Mouse (Mus musculus) hindbrain, embryonic 13.5 days (tissue): ENCODE data around the gene Jazf1. TPM values are rescaled to one million over a fixed set of nuclear protein-coding genes. Genes with fewer than 3 reads are reported as not detected.

Experiments used
- ATAC-seq: fragments of 200-750 bp; cut with Nextera tagmentation; 2 replicates; pipeline ENCODE4 v1.8.0; 2017; ENCODE audit warnings: moderate TSS enrichment; ENCODE audit not compliant: low FRiP score
- H3K27ac ChIP-seq: fragments of 300-500 bp; sonication (generic); 2 replicates; pipeline ENCODE4 v1.5.1; 2015; ENCODE audit warnings: inconsistent platforms, mild to moderate bottlenecking, moderate library complexity
- H3K27me3 ChIP-seq: fragments of 300-500 bp; sonication (generic); 2 replicates; pipeline ENCODE4 v1.6.1; 2015; ENCODE audit warnings: mild to moderate bottlenecking, inconsistent platforms
- H3K36me3 ChIP-seq: fragments of 300-500 bp; sonication (generic); 2 replicates; pipeline ENCODE4 v1.6.1; 2015; ENCODE audit warnings: mild to moderate bottlenecking, inconsistent platforms
- H3K4me1 ChIP-seq: fragments of 300-500 bp; sonication (generic); replicated peaks from 2 replicates; pipeline ENCODE4 v1.6.1; 2015; ENCODE audit warnings: inconsistent platforms
- H3K4me2 ChIP-seq: fragments of 300-500 bp; sonication (generic); 2 replicates; pipeline ENCODE4 v1.6.1; 2015; ENCODE audit warnings: inconsistent platforms, mild to moderate bottlenecking, moderate library complexity
- H3K4me3 ChIP-seq: fragments of 300-500 bp; sonication (generic); 2 replicates; pipeline ENCODE4 v1.5.1; 2015; ENCODE audit warnings: mild to moderate bottlenecking, inconsistent platforms
- H3K9ac ChIP-seq: fragments of 300-500 bp; sonication (generic); 2 replicates; pipeline ENCODE4 v1.6.1; 2015; ENCODE audit warnings: mild to moderate bottlenecking, inconsistent platforms
- H3K9me3 ChIP-seq: fragments of 300-500 bp; sonication (generic); 2 replicates; pipeline ENCODE4 v1.6.1; 2016; ENCODE audit warnings: inconsistent platforms
- WGBS: fragments of 180-500 bp; shearing (Covaris S2); methylation state at CpG from one replicate; pipeline ENCODE4 v1.1.7; 2015; 5-methylcytosine and 5-hydroxymethylcytosine counted together
- polyA plus RNA-seq: library from polyadenylated mRNA; unstranded; fragments of >200 nt; fragmentation: Nextera tagmentation; extraction: Ambion mirVana; gene quantifications from 2 replicates; pipeline ENCODE4 v1.2.1, GENCODE M21; 2015

Jazf1 gene
- polyA plus RNA-seq, 1 experiment from 2014 or later = 29.2 TPM

DNA sequence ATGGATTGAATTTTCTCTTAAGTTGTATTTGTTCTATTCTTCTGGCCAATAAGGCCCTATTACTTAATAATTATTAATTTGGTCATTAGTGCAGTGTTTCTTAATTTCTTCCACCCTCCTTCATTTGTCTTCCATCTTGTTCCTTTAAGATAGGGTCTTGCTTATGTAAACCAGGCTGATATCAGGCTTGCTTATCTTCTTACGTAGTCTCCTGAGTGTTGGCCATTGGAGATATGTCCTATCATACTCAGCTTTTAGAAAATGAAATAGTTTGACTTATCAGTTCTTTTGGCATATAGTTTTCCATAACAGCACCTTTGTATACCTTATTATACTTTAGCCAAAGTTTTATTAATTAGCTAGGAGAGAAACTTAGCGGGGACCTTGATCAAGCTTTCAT is 333.8 kb downstream of the Jazf1 start:
- no peak for ATAC-seq
- Histone ChIP-seq H3K27ac (no peak overlapping the region), H3K27me3 (no peaks in the 10 kb centered on the region), H3K4me1 (no peaks in the 10 kb centered on the region), H3K9me3 (no peaks in the 10 kb centered on the region), H3K4me3 (no peak overlapping the region), H3K4me2 (no peak overlapping the region), H3K36me3 (peaks cover 29% of the 10 kb centered on the region), H3K9ac (no peak overlapping the region)
- 97% methylated on average over 2 of the region's 2 CpGs for WGBS

DNA sequence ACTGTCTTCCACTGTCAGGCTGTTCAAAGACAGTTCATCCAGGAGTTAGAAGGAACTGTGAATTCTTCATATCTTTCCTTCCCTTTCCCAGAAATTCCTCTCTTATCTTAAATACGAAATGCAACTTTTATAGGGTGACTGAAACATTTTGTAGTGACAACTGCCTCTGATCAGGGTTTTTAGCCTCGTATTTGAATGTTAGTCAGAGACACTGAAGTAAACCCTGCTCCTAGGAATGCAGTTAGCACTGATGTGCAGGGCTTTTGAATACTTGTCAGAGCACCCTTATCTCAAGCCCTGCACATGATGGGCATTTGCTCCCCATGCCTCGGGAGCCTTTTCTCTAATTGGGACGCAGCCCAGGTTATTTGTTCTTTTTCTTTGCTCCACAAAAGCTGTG is 338.1 kb downstream of the Jazf1 start:
- Histone ChIP-seq H3K27me3 (no peaks in the 10 kb centered on the region), H3K27ac (no peak overlapping the region), H3K9me3 (no peaks in the 10 kb centered on the region), H3K4me3 (no peak overlapping the region), H3K4me2 (no peak overlapping the region), H3K36me3 (peaks cover 30% of the 10 kb centered on the region), H3K4me1 (no peaks in the 10 kb centered on the region), H3K9ac (no peak overlapping the region)
- no peak for ATAC-seq
- 85% methylated on average over 4 of the region's 4 CpGs for WGBS

DNA sequence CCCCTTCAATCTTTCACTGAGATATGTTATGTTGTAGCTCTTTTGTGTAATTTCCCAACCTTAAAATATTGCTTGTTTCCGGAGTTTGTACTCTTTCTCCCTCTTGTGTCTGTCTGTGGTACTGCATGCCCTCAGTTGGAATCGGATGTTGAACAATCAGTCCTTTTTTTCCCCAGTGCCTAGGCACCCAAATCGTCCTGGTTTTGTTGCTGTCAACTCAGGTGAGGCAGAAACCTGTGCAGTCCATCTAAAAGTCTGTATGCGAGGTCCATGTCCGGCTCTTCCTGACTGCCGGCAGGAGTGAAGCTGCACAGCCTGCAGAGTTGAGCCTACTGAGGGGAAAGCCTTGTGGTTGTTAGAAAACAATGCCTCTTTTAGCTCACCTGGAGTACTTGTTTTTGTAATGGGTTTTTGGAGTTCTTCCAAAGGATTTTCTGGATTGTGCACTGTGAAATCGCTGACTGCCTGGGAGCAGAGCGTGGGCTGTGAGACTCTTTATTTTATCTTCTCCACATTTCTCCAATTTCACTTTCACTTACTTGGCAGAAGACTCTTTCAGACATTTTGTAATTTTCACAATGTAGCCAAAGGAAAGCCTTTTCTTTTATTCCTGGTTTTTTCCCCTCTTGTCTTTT is 343.5 kb downstream of the Jazf1 start:
- Histone ChIP-seq H3K4me3 (no peak overlapping the region), H3K9me3 (no peaks in the 10 kb centered on the region), H3K9ac (no peak overlapping the region), H3K27ac (no peak overlapping the region), H3K4me2 (no peak overlapping the region), H3K36me3 (peaks cover 23% of the 10 kb centered on the region), H3K27me3 (no peaks in the 10 kb centered on the region), H3K4me1 (no peaks in the 10 kb centered on the region)
- no peak for ATAC-seq
- 64% methylated on average over 8 of the region's 8 CpGs for WGBS

Other genes starting within 250 kb of the Jazf1 start
- 4.1 and 5.9 TPM in 2 replicates for gene Creb5, start 218.6 kb upstream of the Jazf1 start, polyA plus RNA-seq